Mouse (Mus musculus) intestine, embryonic 15.5 days (tissue): ENCODE data around the gene Cyp1a1. TPM values are rescaled to one million over a fixed set of nuclear protein-coding genes. Genes with fewer than 3 reads are reported as not detected.
A peak's percentile ranks its signal among the peaks of the same experiment; 100 is the strongest.
"Not testable (repeated sequence)": the region's sequence is repeated elsewhere in the genome, so short reads cannot be mapped to it uniquely, and the experiment has no call there.

Experiments used
- ATAC-seq: fragments of 200-750 bp; cut with Nextera tagmentation; 2 replicates; pipeline ENCODE4 v1.8.0; 2017; ENCODE audit warnings: moderate TSS enrichment, moderate library complexity
- H3K27ac ChIP-seq: fragments of 300-500 bp; sonication (generic); 2 replicates; pipeline ENCODE4 v1.5.1; 2015; ENCODE audit warnings: mild to moderate bottlenecking, inconsistent platforms
- H3K27me3 ChIP-seq: fragments of 300-500 bp; sonication (generic); replicated peaks from 2 replicates; pipeline ENCODE4 v1.6.1; 2015; ENCODE audit warnings: inconsistent platforms
- H3K36me3 ChIP-seq: fragments of 300-500 bp; sonication (generic); 2 replicates; pipeline ENCODE4 v1.6.1; 2015; ENCODE audit warnings: inconsistent platforms
- H3K4me1 ChIP-seq: fragments of 300-500 bp; sonication (generic); replicated peaks from 2 replicates; pipeline ENCODE4 v1.6.1; 2015; ENCODE audit warnings: inconsistent platforms
- H3K4me2 ChIP-seq: fragments of 300-500 bp; sonication (generic); replicated peaks from 2 replicates; pipeline ENCODE4 v1.6.1; 2015; ENCODE audit warnings: mild to moderate bottlenecking, inconsistent platforms
- H3K4me3 ChIP-seq: fragments of 300-500 bp; sonication (generic); replicated peaks from 2 replicates; pipeline ENCODE4 v1.5.1; 2015; ENCODE audit warnings: inconsistent platforms
- H3K9ac ChIP-seq: fragments of 300-500 bp; sonication (generic); 2 replicates; pipeline ENCODE4 v1.6.1; 2015; ENCODE audit warnings: inconsistent platforms
- H3K9me3 ChIP-seq: fragments of 300-500 bp; sonication (generic); 2 replicates; pipeline ENCODE4 v1.6.1; 2016; ENCODE audit warnings: inconsistent platforms
- WGBS: fragments of 180-500 bp; shearing (Covaris S2); methylation state at CpG from one replicate; pipeline ENCODE4 v1.1.7; 2015; 5-methylcytosine and 5-hydroxymethylcytosine counted together
- polyA plus RNA-seq: library from polyadenylated mRNA; unstranded; fragments of >200 nt; fragmentation: Nextera tagmentation; extraction: Ambion mirVana; gene quantifications from 2 replicates; pipeline ENCODE4 v1.2.1, GENCODE M21; 2015

Gene Cyp1a1
- polyA plus RNA-seq, 1 experiment from 2014 or later: not detected

- ATAC-seq: no peak
- WGBS: 84% methylated on average over 5 of the region's 5 CpGs
Measured at GRCm38 (mm10) chr9:57686011-57686410, 1.7 kb upstream of the Cyp1a1 start.

GRCm38 (mm10) chr9:57688158-57688557 lies 430 bp downstream of the Cyp1a1 start:
- WGBS: 39% methylated on average over 2 of the region's 2 CpGs
- Histone ChIP-seq H3K9ac (no peak overlapping the region), H3K4me2 (no peak overlapping the region), H3K4me3 (no peak overlapping the region), H3K36me3 (no peaks in the 10 kb centered on the region), H3K9me3 (no peaks in the 10 kb centered on the region), H3K27me3 (no peaks in the 10 kb centered on the region), H3K27ac (no peak overlapping the region), H3K4me1 (no peaks in the 10 kb centered on the region)
- no peak for ATAC-seq

More at GRCm38 (mm10) chr9:57686011-57686410, 1.7 kb upstream of the Cyp1a1 start:
- no peaks in the 10 kb centered on the region for H3K4me1 ChIP-seq
- H3K27ac ChIP-seq: no peak overlapping the region
- no peak overlapping the region for H3K9ac ChIP-seq
- H3K4me2 ChIP-seq: no peak overlapping the region
- H3K27me3 ChIP-seq: no peaks in the 10 kb centered on the region
- no peaks in the 10 kb centered on the region for H3K9me3 ChIP-seq
- no peak overlapping the region for H3K4me3 ChIP-seq
- no peaks in the 10 kb centered on the region for H3K36me3 ChIP-seq

GRCm38 (mm10) chr9:57688606-57689005 lies 878 bp downstream of the Cyp1a1 start:
- Histone ChIP-seq H3K9ac (no peak overlapping the region), H3K4me1 (no peaks in the 10 kb centered on the region), H3K4me2 (no peak overlapping the region), H3K27me3 (no peaks in the 10 kb centered on the region), H3K4me3 (no peak overlapping the region), H3K27ac (no peak overlapping the region), H3K9me3 (no peaks in the 10 kb centered on the region), H3K36me3 (no peaks in the 10 kb centered on the region)
- ATAC-seq: no peak
- WGBS: 36% methylated on average over 2 of the region's 2 CpGs

- H3K9ac ChIP-seq: no peak overlapping the region
- 85% methylated on average over 2 of the region's 2 CpGs for WGBS
Measured at GRCm38 (mm10) chr9:57694108-57694507, 6.4 kb downstream of the Cyp1a1 start.

GRCm38 (mm10) chr9:57696380-57697285 lies 8.9 kb downstream of the Cyp1a1 start:
- 3% methylated on average over 42 of the region's 42 CpGs for WGBS
- Histone ChIP-seq H3K27me3 (peaks cover 26% of the 10 kb centered on the region), H3K9me3 (no peaks in the 10 kb centered on the region), H3K4me1 (peaks cover 10% of the 10 kb centered on the region), H3K4me2 (peak overlapping the region; percentile 84), H3K4me3 (peak overlapping the region; percentile 38), H3K9ac (peak overlapping the region; percentile 34), H3K27ac (no peak overlapping the region), H3K36me3 (no peaks in the 10 kb centered on the region)
- peak; percentile 82 for ATAC-seq

More at GRCm38 (mm10) chr9:57694108-57694507, 6.4 kb downstream of the Cyp1a1 start:
- Histone ChIP-seq H3K4me1 (peaks cover 10% of the 10 kb centered on the region), H3K9me3 (no peaks in the 10 kb centered on the region), H3K27me3 (peaks cover 26% of the 10 kb centered on the region), H3K4me3 (no peak overlapping the region), H3K36me3 (no peaks in the 10 kb centered on the region), H3K27ac (no peak overlapping the region), H3K4me2 (no peak overlapping the region)
- ATAC-seq: no peak

- WGBS: 21% methylated on average over 4 of the region's 4 CpGs
- Histone ChIP-seq H3K36me3 (no peaks in the 10 kb centered on the region), H3K27me3 (peaks cover 26% of the 10 kb centered on the region), H3K9ac (no peak overlapping the region), H3K27ac (no peak overlapping the region), H3K9me3 (no peaks in the 10 kb centered on the region), H3K4me3 (no peak overlapping the region), H3K4me1 (peaks cover 10% of the 10 kb centered on the region), H3K4me2 (no peak overlapping the region)
- peak; percentile 52 for ATAC-seq
Measured at GRCm38 (mm10) chr9:57697380-57697779, 9.7 kb downstream of the Cyp1a1 start.

GRCm38 (mm10) chr9:57698466-57699150 lies 10.9 kb downstream of the Cyp1a1 start:
- 57% methylated on average over 1 of the region's 1 CpGs for WGBS

GRCm38 (mm10) chr9:57706496-57706895 lies 18.8 kb downstream of the Cyp1a1 start:
- H3K4me3 ChIP-seq: no peak overlapping the region
- no peaks in the 10 kb centered on the region for H3K36me3 ChIP-seq
- H3K4me2 ChIP-seq: no peak overlapping the region
- no peak for ATAC-seq
- WGBS: 92% methylated on average over 3 of the region's 3 CpGs
- H3K27me3 ChIP-seq: no peaks in the 10 kb centered on the region
- no peaks in the 10 kb centered on the region for H3K9me3 ChIP-seq
- no peak overlapping the region for H3K9ac ChIP-seq
- peaks cover 3% of the 10 kb centered on the region for H3K4me1 ChIP-seq
- H3K27ac ChIP-seq: no peak overlapping the region

More at GRCm38 (mm10) chr9:57698466-57699150, 10.9 kb downstream of the Cyp1a1 start:
- Histone ChIP-seq H3K27me3 (peaks cover 26% of the 10 kb centered on the region), H3K9ac (no peak overlapping the region), H3K36me3 (no peaks in the 10 kb centered on the region), H3K4me3 (no peak overlapping the region), H3K4me1 (peaks cover 10% of the 10 kb centered on the region), H3K27ac (no peak overlapping the region), H3K4me2 (no peak overlapping the region), H3K9me3 (no peaks in the 10 kb centered on the region)
- ATAC-seq: no peak

GRCm38 (mm10) chr9:57708068-57708719 lies 20.5 kb downstream of the Cyp1a1 start, which contains the start of gene Edc3:
TSS of gene Edc3 (plus strand) at chr9:57708540.
- peak within 1 kb of the TSS; percentile 88 for H3K27ac ChIP-seq
- peak within 1 kb of the TSS; percentile 84 for H3K9ac ChIP-seq
- H3K36me3 ChIP-seq: no peaks in the 10 kb centered on the region
- peak within 1 kb of the TSS; percentile 72 for H3K4me2 ChIP-seq
- no peaks in the 10 kb centered on the region for H3K9me3 ChIP-seq
- ATAC-seq: peak; percentile 96
- peaks cover 3% of the 10 kb centered on the region for H3K4me1 ChIP-seq
- WGBS: 2% methylated on average over 23 of the region's 23 CpGs
- no peaks in the 10 kb centered on the region for H3K27me3 ChIP-seq
- peak within 1 kb of the TSS; percentile 90 for H3K4me3 ChIP-seq

- Histone ChIP-seq H3K27ac (peak overlapping the region; percentile 88), H3K27me3 (no peaks in the 10 kb centered on the region), H3K4me3 (peak overlapping the region; percentile 90), H3K9ac (peak overlapping the region; percentile 84), H3K4me1 (peaks cover 3% of the 10 kb centered on the region), H3K4me2 (peak overlapping the region; percentile 72), H3K9me3 (no peaks in the 10 kb centered on the region), H3K36me3 (0 out of 2 replicates have a peak, but pooled peaks cover 2% of the 10 kb centered on the region)
- 2% methylated on average over 39 of the region's 39 CpGs for WGBS
- peak; percentile 85 for ATAC-seq
Measured at GRCm38 (mm10) chr9:57708720-57709274, 21.1 kb downstream of the Cyp1a1 start.

GRCm38 (mm10) chr9:57710214-57710613 lies 22.5 kb downstream of the Cyp1a1 start:
- H3K36me3 ChIP-seq, H3K27ac ChIP-seq, H3K4me2 ChIP-seq, H3K9ac ChIP-seq, ATAC-seq, H3K4me1 ChIP-seq, H3K27me3 ChIP-seq, H3K4me3 ChIP-seq, H3K9me3 ChIP-seq: not testable (repeated sequence)
- WGBS: 95% methylated on average over 5 of the region's 5 CpGs

- no peak overlapping the region for H3K9ac ChIP-seq
- no peak overlapping the region for H3K27ac ChIP-seq
- H3K9me3 ChIP-seq: no peaks in the 10 kb centered on the region
- peaks cover 21% of the 10 kb centered on the region for H3K36me3 ChIP-seq
- H3K27me3 ChIP-seq: no peaks in the 10 kb centered on the region
- H3K4me3 ChIP-seq: no peak overlapping the region
- H3K4me1 ChIP-seq: peaks cover 3% of the 10 kb centered on the region
- no peak overlapping the region for H3K4me2 ChIP-seq
- WGBS: 74% methylated on average over 2 of the region's 2 CpGs
- no peak for ATAC-seq
Measured at GRCm38 (mm10) chr9:57712194-57712593, 24.5 kb downstream of the Cyp1a1 start.
